Mouse (Mus musculus) liver, embryonic 12.5 days (tissue): ENCODE measurements at regions not wholly inside any gene's neighbourhood (a gene's known extent, or its start where the extent isn't known, plus 50 kb on each side); places are given as distances from the start of the nearest gene placed in this dataset.
"Not testable (repeated sequence)": the region's sequence is repeated elsewhere in the genome, so short reads cannot be mapped to it uniquely, and the experiment has no call there.

Experiments
- ATAC-seq: fragments of 200-750 bp; cut with Nextera tagmentation; 2 replicates; pipeline ENCODE4 v1.8.0; 2017; ENCODE audit warnings: moderate number of reproducible peaks, mild to moderate bottlenecking, moderate library complexity
- H3K27ac ChIP-seq: fragments of 300-500 bp; sonication (generic); 2 replicates; pipeline ENCODE4 v1.5.1; 2016; ENCODE audit warnings: mild to moderate bottlenecking
- H3K27me3 ChIP-seq: fragments of 300-500 bp; sonication (generic); replicated peaks from 2 replicates; pipeline ENCODE4 v1.6.1; 2016; ENCODE audit warnings: mild to moderate bottlenecking, moderate library complexity
- H3K36me3 ChIP-seq: fragments of 300-500 bp; sonication (generic); 2 replicates; pipeline ENCODE4 v1.6.1; 2016; ENCODE audit warnings: mild to moderate bottlenecking, moderate library complexity
- H3K4me1 ChIP-seq: fragments of 300-500 bp; sonication (generic); 2 replicates; pipeline ENCODE4 v1.6.1; 2016
- H3K4me2 ChIP-seq: fragments of 300-500 bp; sonication (generic); 2 replicates; pipeline ENCODE4 v1.6.1; 2016; ENCODE audit warnings: mild to moderate bottlenecking, moderate library complexity
- H3K4me3 ChIP-seq: fragments of 300-500 bp; sonication (generic); 2 replicates; pipeline ENCODE4 v1.5.1; 2016; ENCODE audit warnings: mild to moderate bottlenecking, moderate library complexity
- H3K9ac ChIP-seq: fragments of 300-500 bp; sonication (generic); 2 replicates; pipeline ENCODE4 v1.6.1; 2016; ENCODE audit warnings: mild to moderate bottlenecking, moderate library complexity
- H3K9me3 ChIP-seq: fragments of 300-500 bp; sonication (generic); replicated peaks from 2 replicates; pipeline ENCODE4 v1.6.1; 2016; ENCODE audit warnings: mild to moderate bottlenecking, moderate library complexity
- WGBS: fragments of 180-500 bp; shearing (Covaris S2); methylation state at CpG from one replicate; pipeline ENCODE4 v1.1.7; 2016; ENCODE audit not compliant: insufficient replicate concordance; 5-methylcytosine and 5-hydroxymethylcytosine counted together

DNA sequence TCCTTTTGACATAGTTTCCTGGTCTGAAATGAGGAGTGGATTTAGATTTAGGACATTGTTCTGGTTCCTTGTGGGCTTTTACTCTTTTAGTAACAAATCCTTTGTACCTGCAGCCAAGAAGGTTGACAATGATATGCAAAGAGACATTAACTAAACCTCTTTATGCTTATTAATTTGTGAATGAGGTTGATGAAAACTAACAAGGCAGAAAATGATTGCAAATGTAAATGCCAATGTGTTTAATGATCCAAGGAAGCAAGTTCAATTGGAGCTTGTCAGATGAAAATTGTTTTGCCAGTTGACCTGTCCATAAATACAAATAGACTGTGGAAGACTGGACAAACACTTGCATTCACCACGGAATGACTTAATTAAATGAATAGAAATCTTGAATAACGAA, 751.6 kb downstream of the Kcna4 start:
- ATAC-seq = no peak
- Histone ChIP-seq H3K4me2 (no peak overlapping the region), H3K4me3 (no peak overlapping the region), H3K27ac (no peak overlapping the region), H3K9me3 (0 out of 2 replicates have a peak, but pooled peaks cover 3% of the 10 kb centered on the region), H3K9ac (no peak overlapping the region), H3K4me1 (no peaks in the 10 kb centered on the region), H3K36me3 (no peaks in the 10 kb centered on the region), H3K27me3 (no peaks in the 10 kb centered on the region)
- 60% methylated on average over 2 of the region's 2 CpGs for WGBS

DNA sequence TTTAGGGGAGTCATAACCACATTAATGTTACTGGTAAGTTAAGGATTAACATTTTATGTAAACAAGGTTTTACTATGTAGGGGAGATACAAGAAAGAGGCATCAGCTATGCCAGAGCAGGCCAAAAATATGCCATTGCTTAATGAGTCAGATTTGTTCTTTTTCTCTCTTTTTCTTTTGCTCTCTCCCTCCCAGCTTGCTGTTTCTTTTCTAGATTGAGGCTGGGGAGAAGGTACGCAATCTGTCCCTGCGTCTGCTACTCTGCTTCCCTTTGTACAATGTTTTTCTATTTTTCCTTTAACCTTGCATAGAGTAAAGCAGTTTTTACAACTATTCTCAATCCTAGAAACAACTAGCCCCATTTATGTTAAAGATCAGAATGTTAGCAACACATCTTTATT, 754.4 kb downstream of the Kcna4 start:
- Histone ChIP-seq H3K9ac (no peak overlapping the region), H3K4me2 (no peak overlapping the region), H3K27ac (no peak overlapping the region), H3K36me3 (no peaks in the 10 kb centered on the region), H3K4me3 (no peak overlapping the region), H3K27me3 (no peaks in the 10 kb centered on the region), H3K4me1 (no peaks in the 10 kb centered on the region), H3K9me3 (0 out of 2 replicates have a peak, but pooled peaks cover 3% of the 10 kb centered on the region)
- 79% methylated on average over 2 of the region's 2 CpGs for WGBS
- ATAC-seq = no peak

DNA sequence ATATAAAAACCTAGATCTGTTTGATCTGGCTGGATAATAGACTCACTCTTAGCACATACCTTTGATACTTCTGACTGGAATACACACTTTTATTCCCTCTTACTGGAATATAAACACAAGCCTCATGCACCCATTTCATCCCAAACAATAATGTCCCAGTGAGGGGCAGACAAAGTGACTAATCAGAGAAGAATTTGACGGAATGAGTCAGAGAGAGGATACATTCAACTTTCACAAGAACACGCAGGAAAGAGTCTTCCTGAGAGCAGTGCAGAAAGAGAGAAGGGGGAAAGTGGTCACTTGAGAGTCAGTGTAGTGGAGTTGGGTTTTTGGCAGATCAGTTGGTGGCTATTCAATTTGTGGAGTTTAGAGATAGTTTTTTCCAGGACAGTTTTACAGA, 755.6 kb downstream of the Kcna4 start:
- Histone ChIP-seq H3K9me3 (0 out of 2 replicates have a peak, but pooled peaks cover 3% of the 10 kb centered on the region), H3K36me3 (no peaks in the 10 kb centered on the region), H3K27ac (no peak overlapping the region), H3K4me1 (no peaks in the 10 kb centered on the region), H3K9ac (no peak overlapping the region), H3K4me2 (no peak overlapping the region), H3K4me3 (no peak overlapping the region), H3K27me3 (no peaks in the 10 kb centered on the region)
- no peak for ATAC-seq
- 57% methylated on average over 2 of the region's 2 CpGs for WGBS

DNA sequence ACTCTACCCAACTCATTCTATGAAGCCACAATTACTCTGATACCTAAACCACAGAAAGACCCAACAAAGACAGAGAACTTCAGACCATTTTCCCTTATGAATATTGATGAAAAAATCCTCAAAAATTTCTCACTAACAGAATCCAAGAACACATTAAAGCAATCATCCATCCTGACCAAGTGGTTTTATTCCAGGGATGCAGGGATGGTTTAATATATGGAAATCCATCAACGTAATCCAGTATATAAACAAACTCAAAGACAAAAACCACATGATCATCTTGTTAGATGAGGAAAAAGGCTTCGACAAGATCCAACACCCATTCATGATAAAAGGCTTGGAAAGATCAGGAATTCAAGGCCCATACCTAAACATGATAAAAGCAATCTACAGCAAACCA, 772.3 kb downstream of the Kcna4 start:
- 56% methylated on average over 2 of the region's 2 CpGs for WGBS
- H3K9ac ChIP-seq, H3K36me3 ChIP-seq, H3K27ac ChIP-seq, H3K27me3 ChIP-seq, H3K4me3 ChIP-seq, H3K4me2 ChIP-seq, H3K4me1 ChIP-seq, H3K9me3 ChIP-seq, ATAC-seq: not testable (repeated sequence)

DNA sequence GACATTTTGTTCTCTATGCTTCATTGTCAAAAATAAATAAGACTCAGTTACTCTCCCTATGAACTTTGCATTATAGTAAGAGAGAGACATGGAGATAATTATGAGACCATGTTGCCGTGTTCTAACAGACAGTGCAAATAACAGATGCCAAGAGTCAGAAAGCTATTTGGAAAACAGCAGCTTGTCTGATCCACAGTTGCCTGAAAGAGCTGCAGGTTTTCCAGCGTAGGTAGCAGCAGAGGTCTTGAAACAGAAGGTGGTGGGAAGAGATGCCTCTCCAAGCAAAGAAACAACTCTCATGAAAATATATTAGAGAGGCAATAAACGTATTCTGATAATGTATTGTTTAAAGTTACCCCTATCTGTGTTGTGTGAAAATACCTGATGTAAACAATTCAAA, 793.5 kb downstream of the Kcna4 start:
- Histone ChIP-seq H3K4me1 (no peaks in the 10 kb centered on the region), H3K9me3 (no peaks in the 10 kb centered on the region), H3K36me3 (no peaks in the 10 kb centered on the region), H3K9ac (no peak overlapping the region), H3K27me3 (no peaks in the 10 kb centered on the region), H3K4me2 (no peak overlapping the region), H3K27ac (no peak overlapping the region), H3K4me3 (no peak overlapping the region)
- no peak for ATAC-seq
- WGBS = 54% methylated on average over 3 of the region's 3 CpGs

DNA sequence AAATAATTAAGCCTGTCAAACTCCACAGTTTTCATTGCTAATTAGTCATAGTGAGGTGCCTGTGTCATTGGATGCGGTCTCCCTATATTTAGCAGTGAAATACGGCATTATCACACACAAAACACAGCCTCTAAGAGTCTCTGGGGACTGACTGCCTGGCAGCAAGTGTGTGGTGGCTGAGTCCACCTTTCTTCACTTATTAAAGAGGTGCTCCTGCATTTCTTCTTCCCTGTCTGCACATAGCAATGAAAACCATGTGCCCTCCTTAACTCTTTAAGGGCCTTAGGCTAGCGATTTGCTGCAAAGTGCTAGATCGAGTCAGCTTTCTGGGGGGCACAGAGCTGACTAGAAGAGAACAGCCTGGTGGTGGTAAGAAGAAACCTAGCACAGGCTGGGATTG, 799.8 kb downstream of the Kcna4 start:
- Histone ChIP-seq H3K4me2 (no peak overlapping the region), H3K36me3 (no peaks in the 10 kb centered on the region), H3K9me3 (no peaks in the 10 kb centered on the region), H3K27ac (no peak overlapping the region), H3K27me3 (no peaks in the 10 kb centered on the region), H3K9ac (no peak overlapping the region), H3K4me3 (no peak overlapping the region), H3K4me1 (no peaks in the 10 kb centered on the region)
- ATAC-seq = no peak
- 66% methylated on average over 4 of the region's 4 CpGs for WGBS

DNA sequence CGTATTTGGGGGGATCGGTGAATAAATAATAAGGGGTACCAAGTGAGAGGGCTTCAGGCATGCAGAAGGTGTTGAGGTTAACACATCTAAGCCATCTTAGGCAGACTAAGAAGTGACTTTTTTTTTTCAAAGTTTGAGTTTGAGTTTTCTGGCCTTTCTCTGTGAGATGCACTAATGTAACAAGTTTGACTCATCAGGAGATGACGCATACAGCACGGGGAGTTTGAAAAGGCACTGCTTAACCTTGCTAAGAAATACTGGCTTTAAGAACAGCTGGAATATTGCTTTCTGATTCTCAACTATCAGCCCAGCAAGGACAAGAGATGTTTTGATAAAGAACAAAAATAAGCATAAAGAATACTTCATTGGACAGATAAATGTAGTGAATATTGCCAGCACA, 806.6 kb downstream of the Kcna4 start:
- H3K27me3 ChIP-seq = no peaks in the 10 kb centered on the region
- no peaks in the 10 kb centered on the region for H3K36me3 ChIP-seq
- no peak overlapping the region for H3K4me3 ChIP-seq
- H3K4me2 ChIP-seq = no peak overlapping the region
- H3K4me1 ChIP-seq = no peaks in the 10 kb centered on the region
- no peaks in the 10 kb centered on the region for H3K9me3 ChIP-seq
- H3K9ac ChIP-seq = no peak overlapping the region
- no peak for ATAC-seq
- H3K27ac ChIP-seq = no peak overlapping the region
- 81% methylated on average over 4 of the region's 4 CpGs for WGBS

DNA sequence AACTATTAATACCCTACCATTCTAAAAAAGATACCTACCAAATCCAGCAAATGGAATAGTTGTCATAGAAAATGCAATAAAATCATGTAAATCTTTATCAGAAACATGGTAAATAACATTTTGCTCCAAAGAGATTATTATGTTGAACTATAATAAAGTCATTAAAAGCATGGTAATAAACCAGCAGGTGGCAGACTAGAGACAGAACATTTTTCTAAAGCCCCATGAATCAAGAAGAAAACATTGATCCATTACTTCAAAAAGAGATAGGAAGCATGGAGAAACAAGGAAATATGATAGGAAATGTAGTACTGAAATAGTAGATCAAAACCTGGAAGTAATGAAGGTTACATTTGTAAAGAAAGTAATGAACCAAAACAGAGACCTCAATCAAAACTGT, 819.7 kb downstream of the Kcna4 start:
- Histone ChIP-seq H3K4me3 (no peak overlapping the region), H3K4me1 (no peaks in the 10 kb centered on the region), H3K4me2 (no peak overlapping the region), H3K27ac (no peak overlapping the region), H3K9me3 (no peaks in the 10 kb centered on the region), H3K27me3 (no peaks in the 10 kb centered on the region), H3K9ac (no peak overlapping the region), H3K36me3 (no peaks in the 10 kb centered on the region)
- ATAC-seq = no peak

DNA sequence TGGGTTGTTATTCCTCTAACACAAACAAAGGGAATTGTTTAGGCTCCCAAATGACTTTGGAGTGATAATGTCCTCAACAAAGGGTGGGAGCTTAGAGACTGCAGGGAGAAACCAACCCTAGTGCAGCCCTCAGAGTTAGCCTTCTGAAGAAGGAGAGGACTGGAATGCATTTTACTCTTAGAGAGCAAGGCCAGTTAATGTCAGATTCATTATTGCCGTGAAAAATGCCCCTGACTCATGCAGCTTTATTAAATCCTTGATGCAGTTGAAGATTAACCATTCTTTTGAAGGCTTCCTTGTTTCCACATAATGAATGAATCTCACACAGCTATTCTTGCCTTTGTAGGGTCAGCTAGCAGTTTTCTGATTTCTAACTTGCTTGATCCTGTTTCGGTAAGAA, 855.3 kb downstream of the Kcna4 start:
- no peaks in the 10 kb centered on the region for H3K36me3 ChIP-seq
- no peak overlapping the region for H3K4me2 ChIP-seq
- no peak overlapping the region for H3K4me3 ChIP-seq
- no peaks in the 10 kb centered on the region for H3K9me3 ChIP-seq
- no peak overlapping the region for H3K9ac ChIP-seq
- no peaks in the 10 kb centered on the region for H3K4me1 ChIP-seq
- no peaks in the 10 kb centered on the region for H3K27me3 ChIP-seq
- no peak overlapping the region for H3K27ac ChIP-seq
- no peak for ATAC-seq
- WGBS = 72% methylated on average over 2 of the region's 2 CpGs

DNA sequence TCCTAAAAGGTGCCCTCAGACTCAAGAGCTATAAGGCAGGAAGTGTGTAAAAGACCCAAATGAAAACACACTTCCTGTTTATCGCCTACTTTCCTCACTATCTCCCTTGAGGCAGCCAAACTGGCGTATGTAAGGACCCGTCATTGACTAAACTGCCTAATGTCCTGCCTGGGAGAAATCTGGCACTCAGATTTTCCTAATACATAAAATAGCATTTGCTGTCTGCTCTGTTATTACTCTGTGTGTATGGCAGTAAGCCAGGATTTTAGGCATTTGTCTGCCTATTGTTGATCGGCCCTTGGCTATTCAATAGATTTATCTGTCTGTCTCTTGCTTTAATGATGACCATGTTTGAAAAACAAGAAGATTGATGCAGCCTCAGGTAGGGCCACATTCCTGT, 857.8 kb downstream of the Kcna4 start:
- no peak overlapping the region for H3K4me2 ChIP-seq
- no peak overlapping the region for H3K9ac ChIP-seq
- no peaks in the 10 kb centered on the region for H3K27me3 ChIP-seq
- WGBS = 28% methylated on average over 4 of the region's 4 CpGs
- no peak overlapping the region for H3K4me3 ChIP-seq
- H3K36me3 ChIP-seq = no peaks in the 10 kb centered on the region
- no peaks in the 10 kb centered on the region for H3K4me1 ChIP-seq
- H3K9me3 ChIP-seq = no peaks in the 10 kb centered on the region
- H3K27ac ChIP-seq = no peak overlapping the region
- 0 out of 2 replicates have a peak, but pooled peaks have one; percentile 27 for ATAC-seq

DNA sequence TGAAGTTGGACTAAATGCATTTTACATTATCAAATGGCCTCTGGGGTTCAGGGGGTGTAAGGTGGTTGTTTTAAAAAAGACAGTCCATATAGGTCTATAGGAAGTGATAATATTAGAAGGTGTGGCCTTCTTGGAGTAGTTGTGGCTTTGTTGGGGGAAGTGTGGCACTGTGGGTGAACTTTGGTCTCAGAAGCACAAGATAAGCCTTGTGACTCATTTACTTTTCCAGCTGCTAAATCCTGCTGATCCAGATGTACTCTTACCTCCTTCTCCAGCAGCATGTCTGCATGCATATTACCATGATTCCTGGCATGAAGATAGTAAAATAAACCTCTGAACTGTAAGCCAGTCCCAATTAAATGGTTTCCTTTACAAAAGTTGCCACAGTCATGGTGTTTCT, 865.8 kb downstream of the Kcna4 start:
- Histone ChIP-seq H3K4me1 (no peaks in the 10 kb centered on the region), H3K36me3 (no peaks in the 10 kb centered on the region), H3K4me2 (no peak overlapping the region), H3K27me3 (no peaks in the 10 kb centered on the region), H3K4me3 (no peak overlapping the region), H3K9me3 (no peaks in the 10 kb centered on the region), H3K9ac (no peak overlapping the region), H3K27ac (no peak overlapping the region)
- ATAC-seq = no peak

DNA sequence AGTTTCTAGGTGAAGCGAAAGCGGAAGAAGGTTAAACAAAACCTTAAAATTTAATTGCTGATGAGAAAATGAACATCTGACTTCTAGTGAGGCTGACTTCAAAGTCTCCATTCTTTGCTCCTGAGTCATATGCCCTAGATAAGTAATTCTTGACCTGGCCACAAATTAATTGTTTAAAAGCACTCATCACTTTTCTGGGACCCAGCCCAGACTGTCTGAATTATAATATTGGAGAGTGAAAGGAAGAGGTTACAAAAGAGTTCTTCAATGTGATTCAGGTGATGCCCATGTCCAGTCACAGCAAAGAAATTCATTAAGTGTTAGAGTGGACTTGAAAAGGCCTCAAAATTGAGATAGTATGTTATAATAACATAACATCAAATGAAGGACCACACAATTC, 867.3 kb downstream of the Kcna4 start:
- H3K36me3 ChIP-seq = no peaks in the 10 kb centered on the region
- H3K27me3 ChIP-seq = no peaks in the 10 kb centered on the region
- no peak for ATAC-seq
- H3K27ac ChIP-seq = no peak overlapping the region
- no peak overlapping the region for H3K9ac ChIP-seq
- H3K4me2 ChIP-seq = no peak overlapping the region
- no peak overlapping the region for H3K4me3 ChIP-seq
- H3K9me3 ChIP-seq = no peaks in the 10 kb centered on the region
- H3K4me1 ChIP-seq = no peaks in the 10 kb centered on the region
- WGBS = 76% methylated on average over 2 of the region's 2 CpGs

DNA sequence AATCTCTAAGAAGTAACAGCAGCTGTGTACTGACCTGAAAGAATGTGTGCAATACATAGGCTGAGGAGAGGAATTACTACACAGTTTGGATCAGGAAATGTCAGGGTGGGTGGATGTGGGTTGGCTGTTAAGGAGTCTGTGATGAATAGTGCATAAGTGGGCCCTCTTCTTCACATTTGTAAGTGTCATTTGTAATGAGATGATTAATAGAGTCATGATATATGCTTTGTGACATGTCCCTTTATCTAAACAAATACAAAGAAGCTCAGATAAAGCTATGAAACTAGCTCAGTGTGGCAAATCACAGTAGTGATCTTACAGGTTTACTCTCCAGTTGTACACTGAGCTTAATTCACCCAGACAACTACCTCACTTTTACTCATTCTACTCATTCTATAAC, 867.9 kb downstream of the Kcna4 start:
- H3K36me3 ChIP-seq = no peaks in the 10 kb centered on the region
- no peak overlapping the region for H3K9ac ChIP-seq
- no peaks in the 10 kb centered on the region for H3K27me3 ChIP-seq
- H3K4me3 ChIP-seq = no peak overlapping the region
- H3K4me1 ChIP-seq = no peaks in the 10 kb centered on the region
- H3K4me2 ChIP-seq = no peak overlapping the region
- H3K9me3 ChIP-seq = no peaks in the 10 kb centered on the region
- ATAC-seq = no peak
- no peak overlapping the region for H3K27ac ChIP-seq

DNA sequence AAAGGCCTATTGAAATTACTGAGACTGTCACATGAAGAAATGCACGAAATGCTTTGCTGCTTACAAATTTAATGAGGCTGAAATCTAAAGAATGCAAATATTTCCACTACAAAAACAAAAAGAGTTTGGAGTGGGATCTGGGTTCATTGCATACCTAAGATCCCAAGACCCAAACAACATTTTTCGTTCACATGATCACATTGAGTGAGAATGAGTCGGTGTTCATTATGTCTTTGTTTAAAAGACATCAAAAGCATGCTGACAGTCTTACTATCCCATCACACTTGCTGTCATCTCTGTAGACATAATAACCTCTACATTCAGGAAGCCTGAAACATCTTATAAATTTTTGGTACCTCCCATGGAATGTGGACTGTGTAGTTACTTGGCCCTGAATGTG, 870.4 kb downstream of the Kcna4 start:
- H3K36me3 ChIP-seq = no peaks in the 10 kb centered on the region
- no peak overlapping the region for H3K4me3 ChIP-seq
- no peaks in the 10 kb centered on the region for H3K27me3 ChIP-seq
- ATAC-seq = no peak
- no peaks in the 10 kb centered on the region for H3K9me3 ChIP-seq
- H3K9ac ChIP-seq = no peak overlapping the region
- H3K27ac ChIP-seq = no peak overlapping the region
- WGBS = 73% methylated on average over 3 of the region's 3 CpGs
- H3K4me1 ChIP-seq = no peaks in the 10 kb centered on the region
- no peak overlapping the region for H3K4me2 ChIP-seq
